Mouse (Mus musculus) layer of hippocampus, postnatal 14 days (tissue): ENCODE data around the gene Tspan9. TPM values are rescaled to one million over a fixed set of nuclear protein-coding genes. Genes with fewer than 3 reads are reported as not detected.

ENCODE experiments used
- DNase-seq, 2 experiments: peaks; one replicate each; pipeline ENCODE4 v3.0.0; 2021 to 2022; ENCODE audit warnings: low spot score in 2 of 2, mixed read lengths in 1 of 2
- total RNA-seq, 2 experiments: library from RNA; stranded (reverse); gene quantifications; 2 replicates each; pipeline ENCODE4 v1.2.3; 2021

Tspan9 gene
- total RNA-seq, 2 experiments from 2014 or later, result 62.9 to 72.9 TPM

- DNase-seq, result no peak
Measured at GRCm38 (mm10) chr6:128134196-128134924, 9.0 kb downstream of the Tspan9 start.

- DNase-seq, result no peak
Measured at GRCm38 (mm10) chr6:128133679-128134191, 9.7 kb downstream of the Tspan9 start.

- DNase-seq, result no peak
Measured at GRCm38 (mm10) chr6:128132581-128132980, 10.8 kb downstream of the Tspan9 start.

GRCm38 (mm10) chr6:128131390-128131789 is 12.0 kb downstream of the Tspan9 start:
- DNase-seq, result no peak

GRCm38 (mm10) chr6:128130686-128131085 is 12.7 kb downstream of the Tspan9 start:
- no peak for DNase-seq

- DNase-seq, result no peak
Measured at GRCm38 (mm10) chr6:128129382-128129781, 14.0 kb downstream of the Tspan9 start.

- DNase-seq, result no peak
Measured at GRCm38 (mm10) chr6:128127312-128127711, 16.1 kb downstream of the Tspan9 start.

- DNase-seq, result no peak
Measured at GRCm38 (mm10) chr6:128126876-128127275, 16.5 kb downstream of the Tspan9 start.

GRCm38 (mm10) chr6:128125464-128125863 is 17.9 kb downstream of the Tspan9 start:
- no peak for DNase-seq

- no peak for DNase-seq
Measured at GRCm38 (mm10) chr6:128124222-128124971, 19.0 kb downstream of the Tspan9 start.

GRCm38 (mm10) chr6:128122127-128122526 is 21.3 kb downstream of the Tspan9 start:
- DNase-seq, result no peak

- DNase-seq, result peak in 1 of 2 experiments; percentile 63
Measured at GRCm38 (mm10) chr6:128121691-128122090, 21.7 kb downstream of the Tspan9 start.

- no peak for DNase-seq
Measured at GRCm38 (mm10) chr6:128120806-128121205, 22.6 kb downstream of the Tspan9 start.

- no peak for DNase-seq
Measured at GRCm38 (mm10) chr6:128118670-128119230, 24.6 kb downstream of the Tspan9 start.

- DNase-seq, result peak in 1 of 2 experiments; percentile 4
Measured at GRCm38 (mm10) chr6:128116836-128117542, 26.4 kb downstream of the Tspan9 start.

- DNase-seq, result peak in 1 of 2 experiments; percentile 4
Measured at GRCm38 (mm10) chr6:128116344-128116743, 27.1 kb downstream of the Tspan9 start.

GRCm38 (mm10) chr6:128115121-128115520 is 28.3 kb downstream of the Tspan9 start:
- DNase-seq, result peak in 1 of 2 experiments; percentile 9

- DNase-seq, result peak in 1 of 2 experiments; percentile 3
Measured at GRCm38 (mm10) chr6:128112605-128113004, 30.8 kb downstream of the Tspan9 start.

GRCm38 (mm10) chr6:128111784-128112183 is 31.6 kb downstream of the Tspan9 start:
- DNase-seq, result no peak

GRCm38 (mm10) chr6:128108324-128109035 is 34.9 kb downstream of the Tspan9 start:
- peak in 1 of 2 experiments; percentile 54 for DNase-seq
